Mouse (Mus musculus) cerebellum, adult 2 months (tissue): ENCODE measurements around the gene Nrxn3.

Source experiments
- CTCF ChIP-seq: fragments of 200-500 bp; IDR thresholded peaks from 2 replicates; pipeline ENCODE4 v1.5.1; 2011; ENCODE audit warnings: low read depth, mild to moderate bottlenecking, control low read depth, low read length, moderate library complexity, borderline replicate concordance; ENCODE audit not compliant: insufficient read depth
- POLR2A ChIP-seq: fragments of 200-500 bp; IDR thresholded peaks from 2 replicates; pipeline ENCODE4 v1.6.1; 2011; ENCODE audit warnings: low read length, control low read depth, borderline replicate concordance; ENCODE audit not compliant: insufficient read depth

GRCm38 (mm10) chr12:89909578-89909977, 1186.9 kb downstream of the Nrxn3 start:
- TF ChIP-seq CTCF (no peak), POLR2A (no peak)
